Mouse (Mus musculus) kidney, adult 2 months (tissue): ENCODE results near the gene Fhod1.
A peak's percentile ranks its signal among the peaks of the same experiment; 100 is the strongest.

Experiments
- CTCF ChIP-seq: fragments of 200-500 bp; conservative IDR thresholded peaks from 2 replicates; pipeline ENCODE4 v1.5.1; 2011; ENCODE audit warnings: low read depth, mild to moderate bottlenecking, control low read depth, low read length, moderate library complexity, mixed read lengths; ENCODE audit not compliant: insufficient read depth, insufficient read length
- POLR2A ChIP-seq: fragments of 200-500 bp; IDR thresholded peaks from one replicate; pipeline ENCODE4 v1.6.1; 2011; ENCODE audit warnings: low read depth, low read length, control low read depth

- TF ChIP-seq CTCF (0 out of 2 replicates have a peak, but pooled peaks have one; percentile 6), POLR2A (no peak)
Measured at GRCm38 (mm10) chr8:105384070-105384469, 36.3 kb upstream of the Fhod1 start.
